Mouse (Mus musculus) T-helper 1 cell (primary cell): ENCODE data around the gene Borcs5.

Source experiments
- in situ Hi-C: fragments of 300-600 bp; cut with MboI, MseI; formaldehyde crosslinking; loops from one replicate; pipeline ENCODE4 v1.15.1; 2025; ENCODE audit warnings: high pct_unique_total_duplicates

Gene Borcs5

GRCm38 (mm10) chr6:134713897-134714296 lies 74.6 kb downstream of the Borcs5 start:
- in situ Hi-C loops, result no loop called here

- in situ Hi-C loops, result no loop called here
Measured at GRCm38 (mm10) chr6:134716168-134716587, 76.9 kb downstream of the Borcs5 start.

DNA sequence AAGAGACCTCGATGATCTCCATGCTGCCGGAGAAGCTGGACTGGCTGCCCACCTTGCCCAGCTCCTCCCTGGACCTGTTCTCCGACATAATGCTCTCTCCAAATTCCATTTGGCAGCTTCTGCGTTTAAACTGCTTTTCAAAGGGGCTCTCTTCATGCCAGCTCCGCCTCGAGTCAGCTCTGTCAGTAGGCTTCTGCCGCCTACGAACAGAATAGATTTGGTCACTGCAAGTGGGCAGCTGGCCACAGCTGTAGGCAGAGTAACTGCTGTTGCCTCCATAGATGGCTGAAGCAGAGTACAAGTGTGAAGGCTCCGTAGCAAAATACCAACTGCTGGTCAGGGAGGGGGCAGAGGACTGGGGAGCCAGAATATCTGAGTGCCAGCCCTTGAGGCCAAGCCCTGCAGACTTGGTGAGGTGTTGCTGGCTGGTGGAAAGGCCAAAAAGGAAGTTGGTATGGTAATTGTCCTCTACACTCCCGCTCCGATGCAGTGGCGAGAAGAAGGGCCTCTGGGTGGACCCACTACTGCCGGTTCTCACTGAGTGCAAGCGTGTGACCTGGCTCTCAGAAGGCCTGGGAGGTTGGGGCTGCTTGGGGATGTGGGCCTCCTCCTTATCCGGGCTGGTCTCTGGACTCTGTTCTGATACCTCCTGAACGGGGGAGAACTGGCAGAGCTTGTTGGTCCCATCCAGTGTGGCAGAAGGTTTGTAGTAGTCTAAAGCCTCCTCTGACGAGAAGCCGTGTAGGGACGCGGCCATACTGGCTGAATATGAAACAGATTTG lies 78.8 kb downstream of the Borcs5 start:
- in situ Hi-C loops, result no loop called here

DNA sequence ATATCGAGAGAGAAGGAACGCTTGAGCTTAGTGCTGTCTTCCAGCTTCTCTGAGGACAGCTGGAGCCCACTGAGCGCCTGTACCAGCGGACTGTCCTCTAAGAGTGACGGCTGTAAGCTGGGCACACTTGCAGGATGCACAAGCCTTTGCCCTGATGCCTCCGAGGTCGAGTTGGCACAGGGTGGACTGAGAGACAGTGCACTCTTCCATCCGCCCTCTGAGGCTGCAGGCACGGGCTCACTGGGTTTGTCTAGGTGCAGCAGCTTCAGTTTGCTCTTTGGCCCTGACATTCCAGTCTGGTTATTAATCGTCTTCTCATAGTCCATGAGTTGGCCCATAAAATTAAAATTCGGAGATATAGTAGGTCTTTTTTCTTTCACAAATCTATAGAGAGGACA lies 79.4 kb downstream of the Borcs5 start:
- in situ Hi-C loops, result no loop called here

DNA sequence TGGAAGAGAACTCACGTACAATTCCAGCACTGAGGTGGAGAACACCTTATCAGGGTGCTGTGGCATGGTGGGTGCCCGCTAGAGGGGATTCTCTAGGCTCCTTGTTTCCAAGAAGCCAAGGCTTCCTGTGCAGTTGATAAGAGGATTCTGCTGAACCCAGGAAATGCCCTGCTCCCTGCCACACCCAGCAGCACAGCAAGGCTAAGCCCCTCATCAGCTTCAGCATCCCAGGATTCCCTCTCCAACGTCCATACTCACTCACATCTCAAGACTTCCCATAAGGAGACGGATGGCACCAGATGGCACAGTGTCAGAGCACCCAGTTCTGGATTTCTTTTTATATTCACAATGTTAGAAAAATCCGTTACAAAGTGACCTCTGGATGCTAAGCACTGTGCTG lies 79.8 kb downstream of the Borcs5 start:
- in situ Hi-C loops, result no loop called here

DNA sequence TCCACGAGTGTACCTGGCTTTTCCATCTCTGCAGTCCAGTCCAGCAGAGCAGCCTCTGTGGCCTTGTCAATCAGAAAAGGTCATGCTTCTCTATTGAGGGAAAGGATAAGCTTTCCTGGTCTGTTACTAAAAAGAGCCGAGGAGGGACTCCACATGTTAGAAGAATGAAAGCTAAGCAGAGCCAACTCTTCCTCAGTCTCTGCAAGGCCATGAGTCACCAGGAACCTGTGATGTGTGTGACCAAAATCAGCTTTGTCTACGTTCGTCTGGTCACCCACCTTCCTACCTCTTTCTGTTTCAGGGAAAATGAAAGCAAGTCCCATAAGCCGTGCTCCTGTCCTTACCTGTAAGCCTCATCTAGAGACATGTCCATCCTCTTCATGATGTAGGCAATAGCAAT lies 80.8 kb downstream of the Borcs5 start:
- in situ Hi-C loops, result no loop called here

DNA sequence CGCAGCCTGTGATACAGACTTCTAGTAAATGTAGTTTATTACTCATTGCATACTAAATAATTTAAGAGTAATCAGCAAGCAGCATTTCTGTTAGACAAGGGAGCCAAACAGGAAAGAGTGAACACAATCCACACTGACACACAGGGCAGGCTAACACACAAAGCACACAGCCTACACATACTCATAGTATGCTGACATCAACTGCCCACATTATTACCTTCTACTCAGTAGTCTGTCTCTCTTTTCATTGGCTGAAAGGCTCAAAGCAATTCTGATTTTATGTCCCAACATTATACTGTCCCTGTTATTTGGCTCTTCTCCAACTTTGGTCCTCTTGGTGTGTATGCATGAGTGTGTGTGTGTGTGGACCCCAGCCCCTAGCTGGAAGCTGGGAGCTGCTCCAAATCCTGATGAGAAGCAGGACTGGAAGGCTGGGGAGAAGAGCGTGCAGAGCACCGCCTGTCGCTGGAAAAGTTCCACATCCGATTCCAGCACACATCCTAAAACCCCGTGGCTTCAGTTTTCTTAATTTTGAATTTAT lies 82.5 kb downstream of the Borcs5 start:
- in situ Hi-C loops, result no loop called here

GRCm38 (mm10) chr6:134722906-134723305 lies 83.6 kb downstream of the Borcs5 start:
- in situ Hi-C loops, result no loop called here

DNA sequence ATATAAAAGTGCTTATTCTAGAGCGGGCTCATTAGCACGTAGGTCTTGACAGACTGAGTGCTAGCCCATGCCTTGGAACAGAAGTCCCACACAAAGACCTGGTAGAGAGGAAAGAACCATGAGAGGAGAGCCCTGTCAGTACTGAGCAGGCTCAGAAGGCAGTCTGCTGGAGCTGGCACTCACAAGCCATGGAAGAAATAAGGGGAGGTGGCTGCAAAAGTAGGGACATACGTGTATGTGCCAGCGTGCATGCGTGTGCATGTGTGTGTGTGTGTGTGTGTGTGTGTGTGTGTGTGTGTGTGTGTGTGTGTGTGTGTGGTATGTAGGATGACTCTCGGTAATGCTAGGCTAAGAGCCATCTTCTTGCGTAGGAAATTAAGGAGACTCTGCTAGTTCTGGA lies 84.0 kb downstream of the Borcs5 start:
- in situ Hi-C loops, result no loop called here

DNA sequence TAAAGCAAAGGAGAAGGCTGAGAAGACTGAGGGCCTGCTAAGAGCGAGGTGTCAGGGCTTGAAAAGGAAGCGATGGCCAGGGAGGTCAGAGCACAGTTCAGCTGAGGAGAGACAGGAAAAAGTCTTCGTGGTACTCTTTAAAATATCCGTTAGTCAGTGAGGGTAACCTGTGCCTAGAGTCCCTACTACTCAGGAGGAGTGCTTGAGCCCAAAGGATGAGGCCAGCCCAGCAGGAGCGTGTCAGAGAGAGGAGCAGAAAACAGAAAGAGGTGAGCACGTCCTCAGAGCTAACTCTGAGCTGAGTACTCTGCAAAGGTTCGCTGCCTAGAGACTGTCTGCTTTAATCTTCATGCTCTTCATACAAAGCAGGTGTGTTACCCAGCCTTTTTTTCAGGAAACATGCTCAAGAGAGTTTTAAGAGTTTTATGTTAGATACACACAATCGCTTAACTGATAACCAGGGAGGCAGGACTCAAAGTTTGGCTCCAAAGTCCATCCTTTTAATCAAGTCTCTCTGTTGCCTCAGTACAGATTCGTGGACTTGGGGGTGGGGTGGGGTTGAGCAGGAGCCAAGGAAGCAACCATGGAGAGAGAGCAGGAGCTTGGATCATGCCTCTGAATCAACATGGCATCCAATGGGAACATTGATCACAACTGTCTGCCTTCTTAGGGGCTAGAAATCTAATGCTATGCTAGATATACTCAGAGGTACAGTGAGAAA lies 84.7 kb downstream of the Borcs5 start:
- in situ Hi-C loops, result no loop called here

DNA sequence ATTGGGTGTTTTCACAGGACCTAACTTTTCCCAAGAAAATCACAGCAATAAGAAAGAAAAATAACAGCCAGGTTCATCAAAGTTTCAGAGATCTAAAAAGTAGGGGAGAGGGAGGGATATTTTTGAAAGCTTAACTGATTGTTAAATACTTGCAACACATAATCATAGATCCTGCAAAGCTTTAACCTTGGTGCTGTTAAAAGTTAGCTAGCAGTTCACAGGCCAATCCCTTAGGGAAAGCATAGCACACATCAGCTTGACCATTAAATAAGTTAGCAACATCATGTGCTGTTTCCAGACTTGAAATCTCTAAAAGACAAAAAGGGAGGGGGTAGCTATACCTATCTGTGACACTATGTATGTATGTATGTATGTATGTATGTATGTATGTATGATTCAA lies 86.1 kb downstream of the Borcs5 start:
- in situ Hi-C loops, result no loop called here

GRCm38 (mm10) chr6:134730978-134731377 lies 91.7 kb downstream of the Borcs5 start:
- in situ Hi-C loops, result no loop called here

DNA sequence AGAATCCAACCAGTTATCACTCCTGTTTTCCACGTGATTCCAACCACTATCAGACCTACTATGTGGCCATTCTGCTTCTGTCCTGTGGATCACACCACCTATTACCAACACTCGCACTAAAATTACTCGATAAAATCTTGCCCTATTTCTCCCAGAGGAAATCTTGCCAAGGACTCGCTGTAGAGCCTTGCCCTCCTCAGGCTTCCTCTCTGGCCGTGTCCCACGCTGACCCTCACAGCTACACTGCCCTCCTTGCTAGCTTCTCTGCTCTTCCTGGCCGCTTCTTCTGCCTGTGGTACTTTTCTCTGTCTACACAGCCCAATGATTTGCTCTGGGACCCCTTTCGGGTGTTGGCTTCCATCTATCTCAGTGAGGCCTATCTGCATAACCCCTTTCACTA lies 93.5 kb downstream of the Borcs5 start:
- in situ Hi-C loops, result no loop called here

- in situ Hi-C loops, result no loop called here
Measured at GRCm38 (mm10) chr6:134733800-134734221, 94.5 kb downstream of the Borcs5 start.

GRCm38 (mm10) chr6:134736853-134737252 lies 97.5 kb downstream of the Borcs5 start:
- in situ Hi-C loops, result no loop called here

- in situ Hi-C loops, result no loop called here
Measured at GRCm38 (mm10) chr6:134743568-134743967, 104.3 kb downstream of the Borcs5 start.

DNA sequence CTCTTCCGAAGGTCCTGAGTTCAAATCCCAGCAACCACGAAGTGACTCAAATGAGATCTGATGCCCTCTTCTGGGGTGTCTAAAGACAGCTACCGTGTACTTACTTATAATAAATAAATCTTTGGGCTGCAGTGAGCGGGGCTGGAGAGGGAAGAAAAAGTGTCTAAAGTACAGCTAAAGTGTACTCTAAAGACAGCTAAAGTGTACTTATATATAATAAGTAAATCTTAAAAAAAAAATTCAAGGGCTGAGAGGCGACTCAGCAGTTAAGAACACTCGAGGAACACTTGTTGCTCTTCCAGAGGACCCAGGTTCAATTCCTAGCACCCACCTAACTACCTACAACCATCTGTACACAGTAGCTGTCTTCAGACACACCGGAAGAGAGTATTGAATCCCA lies 106.6 kb downstream of the Borcs5 start:
- in situ Hi-C loops, result no loop called here

DNA sequence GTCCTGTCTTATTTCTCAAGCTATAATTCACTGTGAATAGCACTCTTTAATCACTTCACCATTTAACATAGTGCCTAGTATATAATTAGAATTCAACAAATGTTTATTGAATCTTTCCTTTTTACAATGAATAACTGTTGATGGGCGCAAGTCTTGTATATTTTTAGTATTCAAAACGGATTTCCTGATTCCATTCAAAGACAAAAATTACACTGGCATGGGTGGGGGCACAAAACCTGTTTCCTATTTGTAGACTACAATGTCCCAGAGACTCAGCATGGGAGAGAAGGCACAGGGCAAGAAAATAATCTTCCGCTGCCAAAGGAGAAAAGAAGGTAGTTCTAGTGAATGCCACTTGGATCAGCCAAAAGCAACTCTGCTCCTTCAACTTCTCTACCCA lies 108.8 kb downstream of the Borcs5 start:
- in situ Hi-C loops, result no loop called here

- in situ Hi-C loops, result no loop called here
Measured at GRCm38 (mm10) chr6:134751087-134751486, 111.8 kb downstream of the Borcs5 start.

GRCm38 (mm10) chr6:134751883-134752647 lies 112.8 kb downstream of the Borcs5 start:
- in situ Hi-C loops, result no loop called here

GRCm38 (mm10) chr6:134753412-134753811 lies 114.1 kb downstream of the Borcs5 start:
- in situ Hi-C loops, result no loop called here

GRCm38 (mm10) chr6:134753858-134754257 lies 114.5 kb downstream of the Borcs5 start:
- in situ Hi-C loops, result no loop called here
